Mouse (Mus musculus): Measurements from ENCODE around the gene Islr. TPM values are rescaled to one million over a fixed set of nuclear protein-coding genes. Genes with fewer than 3 reads are reported as not detected.

Islr gene
- polyA plus RNA-seq, 1 experiment: 5.6 TPM

DNA sequence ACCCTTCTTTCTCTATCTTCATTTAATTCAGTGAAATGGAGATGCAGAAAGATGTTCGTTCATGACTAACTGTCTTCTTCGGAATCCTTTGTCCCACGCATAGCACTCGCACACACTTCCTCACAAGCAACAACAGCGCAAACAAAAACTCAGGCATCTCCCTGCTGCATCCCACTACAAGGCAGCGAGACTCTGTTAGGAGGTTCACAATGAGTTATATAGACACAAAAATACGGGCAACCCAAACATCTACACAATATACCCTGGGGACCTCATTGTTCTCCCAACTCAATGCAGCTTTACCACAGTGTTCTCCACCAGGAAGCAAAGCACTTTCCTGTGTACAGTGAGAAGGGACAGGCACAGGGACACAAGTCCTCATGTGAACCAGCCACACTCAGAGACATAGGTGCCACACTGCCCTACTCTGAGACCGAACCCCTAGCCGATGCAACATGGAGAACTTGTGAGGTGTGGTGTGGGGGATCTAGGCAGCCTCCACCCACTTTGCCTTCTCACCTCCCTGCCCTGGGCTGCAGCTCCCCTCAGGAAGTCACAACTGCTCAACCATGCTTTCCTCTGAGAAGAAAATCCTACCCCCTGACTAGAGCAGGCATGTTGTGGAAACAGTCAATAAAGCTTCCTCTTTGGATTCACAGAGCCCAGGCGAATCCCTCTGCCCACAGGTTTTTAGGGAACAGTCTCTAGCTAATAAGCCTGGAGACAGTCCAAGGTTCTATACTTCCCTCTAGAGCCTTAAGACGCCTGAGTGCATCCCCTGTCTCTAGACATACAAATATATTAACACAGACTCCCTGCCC is 3.6 kb downstream of the Islr start:
- peaks cover 4% of the 10 kb centered on the region for H3K27me3 ChIP-seq (ENCODE audit: control insufficient read depth, insufficient read depth, low read length)
- H3K4me1 ChIP-seq (ENCODE audit: control insufficient read depth, insufficient read depth, low read length): peaks cover 29% of the 10 kb centered on the region
- no peaks in the 10 kb centered on the region for H3K36me3 ChIP-seq (ENCODE audit: control insufficient read depth, insufficient read depth, low read length)
- TF ChIP-seq CTCF (IDR thresholded peaks at IDR 0.05; ENCODE audit: control insufficient read depth, insufficient read depth, insufficient replicate concordance, low read depth, low read length): no peak
- TF ChIP-seq POLR2A (IDR thresholded peaks at IDR 0.05; ENCODE audit: control insufficient read depth, low read depth, low read length): no peak
- H3K27ac ChIP-seq (ENCODE audit: control insufficient read depth, insufficient read depth, low read depth, low read length): no peak overlapping the region; the same call in 1 of the 2 replicates
- H3K4me3 ChIP-seq (ENCODE audit: control insufficient read depth, low read depth, low read length): no peak overlapping the region

DNA sequence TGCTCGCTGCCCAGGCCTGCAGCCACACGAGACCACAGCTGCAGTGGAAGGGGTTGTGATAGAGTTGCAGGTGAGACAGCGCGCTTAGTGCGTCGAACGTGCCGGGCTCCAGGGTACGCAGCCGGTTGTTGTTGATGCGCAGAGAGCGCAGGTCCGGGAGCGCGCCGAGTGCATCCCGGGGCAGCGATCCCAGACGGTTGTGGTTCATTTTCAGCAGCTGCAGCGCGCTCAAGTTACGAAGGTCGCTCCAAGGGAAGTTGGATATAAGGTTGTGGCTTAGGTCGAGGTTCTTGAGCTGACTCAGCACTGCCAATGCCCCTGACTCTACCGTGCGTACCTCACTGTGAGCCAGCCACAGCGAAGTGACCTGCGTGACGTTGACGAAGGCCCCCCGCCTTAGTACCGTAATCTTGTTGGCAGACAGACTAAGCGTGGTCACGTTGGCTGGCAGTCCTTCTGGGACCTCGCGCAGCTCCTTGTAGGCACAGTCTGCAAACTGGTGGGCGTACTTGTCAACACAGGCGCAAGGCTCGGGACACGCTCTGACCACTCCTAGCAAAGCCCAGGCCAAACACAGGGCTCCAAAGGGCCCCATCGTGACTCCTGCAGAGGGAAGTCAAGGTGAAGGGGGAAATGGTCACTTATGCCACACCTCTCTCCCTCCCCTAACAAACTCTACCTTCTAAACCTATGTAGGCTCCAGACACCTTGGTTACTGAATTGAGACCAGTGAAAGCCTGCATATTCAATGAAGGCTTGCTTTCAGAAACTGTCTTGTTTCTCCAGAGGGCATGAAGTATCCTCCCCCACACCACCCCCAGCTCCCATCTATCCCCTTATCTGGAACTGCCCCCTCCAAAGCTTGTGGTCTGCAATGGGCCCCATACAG is 4.5 kb downstream of the Islr start:
- Histone ChIP-seq H3K4me1 (ENCODE audit: control insufficient read depth, insufficient read depth, low read length) (peaks cover 26% of the 10 kb centered on the region), H3K36me3 (ENCODE audit: control insufficient read depth, insufficient read depth, low read length) (no peaks in the 10 kb centered on the region), H3K27ac (ENCODE audit: control insufficient read depth, insufficient read depth, low read depth, low read length) (no peak overlapping the region), H3K4me3 (ENCODE audit: control insufficient read depth, low read depth, low read length) (no peak overlapping the region; the same call in 1 of the 2 replicates), H3K27me3 (ENCODE audit: control insufficient read depth, insufficient read depth, low read length) (peaks cover 4% of the 10 kb centered on the region)
- TF ChIP-seq POLR2A (IDR thresholded peaks at IDR 0.05; ENCODE audit: control insufficient read depth, low read depth, low read length): no peak
- no peak for TF ChIP-seq CTCF (IDR thresholded peaks at IDR 0.05; ENCODE audit: control insufficient read depth, insufficient read depth, insufficient replicate concordance, low read depth, low read length)

DNA sequence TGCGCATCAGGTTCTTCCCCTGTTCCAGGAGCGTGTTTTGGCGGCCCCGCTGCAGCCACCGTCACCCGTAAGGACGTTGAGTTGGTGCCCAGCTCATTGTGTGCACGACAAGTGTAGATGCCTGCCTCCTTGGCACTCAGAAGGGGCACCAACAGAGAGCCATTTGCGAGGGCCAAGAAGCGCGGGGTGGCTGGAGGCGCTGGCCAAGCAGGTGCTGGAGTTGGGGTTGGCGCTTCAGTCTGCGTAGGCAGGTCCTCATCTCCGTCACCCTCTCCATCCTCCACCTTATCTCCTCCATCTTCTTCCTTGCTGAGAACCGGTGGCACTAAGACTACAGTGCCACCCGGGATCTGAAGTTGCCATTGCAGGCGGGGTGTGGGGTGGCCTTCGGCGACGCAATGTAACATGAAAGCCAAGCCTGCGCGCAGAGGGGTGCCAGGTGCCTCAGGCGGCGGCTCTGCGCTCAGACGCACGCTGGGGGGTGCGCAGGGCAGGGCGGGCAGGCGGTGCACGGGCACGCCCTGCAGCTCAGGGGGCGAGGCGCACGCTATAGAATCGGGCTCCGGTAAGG is 5.2 kb downstream of the Islr start:
- H3K27me3 ChIP-seq (ENCODE audit: control insufficient read depth, insufficient read depth, low read length): peaks cover 4% of the 10 kb centered on the region
- TF ChIP-seq POLR2A (IDR thresholded peaks at IDR 0.05; ENCODE audit: control insufficient read depth, low read depth, low read length): 0 out of 2 replicates have a peak, but pooled peaks have one; percentile 13
- TF ChIP-seq CTCF (IDR thresholded peaks at IDR 0.05; ENCODE audit: control insufficient read depth, insufficient read depth, insufficient replicate concordance, low read depth, low read length): no peak

DNA sequence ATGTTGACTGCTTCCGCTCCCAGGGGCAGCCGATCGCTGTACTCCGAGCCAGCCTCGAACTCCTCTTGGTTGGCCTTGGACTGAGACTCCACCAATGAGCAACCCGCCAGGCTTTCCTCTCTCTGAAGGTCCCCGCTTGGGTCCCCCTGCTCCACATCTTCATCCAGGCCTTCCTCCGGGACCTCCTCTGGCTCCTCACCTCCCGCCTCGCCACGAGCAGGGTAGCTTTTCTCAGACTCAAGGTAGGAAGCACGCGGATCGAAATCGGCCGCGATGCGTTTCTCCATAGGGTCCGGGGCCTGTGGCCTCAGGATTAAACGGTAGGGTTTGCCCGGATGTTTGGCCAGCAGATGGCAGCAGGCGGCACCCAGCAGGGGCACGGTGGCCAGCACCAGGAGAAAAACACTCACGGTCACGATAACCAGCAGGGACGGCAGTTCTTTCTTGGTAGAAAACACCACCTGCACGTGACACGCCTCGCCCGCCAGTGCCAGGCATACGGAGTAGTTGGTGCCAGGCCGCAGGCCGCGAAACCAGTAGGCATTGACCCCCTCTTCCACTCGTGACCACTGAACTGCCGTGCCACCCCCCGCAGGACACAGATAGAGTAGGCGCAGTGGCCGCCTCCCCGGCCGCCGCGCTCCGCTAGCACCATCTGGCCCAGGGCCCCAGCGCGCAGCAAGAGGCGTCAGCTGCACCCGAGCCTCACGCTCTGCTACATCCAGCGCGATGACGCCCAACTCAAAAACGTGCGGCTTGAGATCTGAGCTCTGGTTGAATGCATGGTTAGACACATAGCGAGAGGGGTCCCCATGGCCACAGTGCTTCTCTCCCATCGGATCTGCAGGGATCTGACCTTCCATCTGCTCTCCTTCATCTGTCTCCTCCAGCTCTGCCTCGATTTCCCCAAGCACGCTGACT is 6.1 kb downstream of the Islr start:
- Histone ChIP-seq H3K4me1 (ENCODE audit: control insufficient read depth, insufficient read depth, low read length) (peaks cover 20% of the 10 kb centered on the region), H3K27ac (ENCODE audit: control insufficient read depth, insufficient read depth, low read depth, low read length) (0 out of 2 replicates have a peak overlapping the region, but pooled peaks have one; percentile 15)

More for the DNA sequence above, 5.2 kb downstream of the Islr start:
- no peaks in the 10 kb centered on the region for H3K36me3 ChIP-seq (ENCODE audit: control insufficient read depth, insufficient read depth, low read length)
- H3K4me3 ChIP-seq (ENCODE audit: control insufficient read depth, low read depth, low read length): no peak overlapping the region; the same call in 1 of the 2 replicates
- no peak overlapping the region for H3K27ac ChIP-seq (ENCODE audit: control insufficient read depth, insufficient read depth, low read depth, low read length)
- H3K4me1 ChIP-seq (ENCODE audit: control insufficient read depth, insufficient read depth, low read length): peaks cover 25% of the 10 kb centered on the region

DNA sequence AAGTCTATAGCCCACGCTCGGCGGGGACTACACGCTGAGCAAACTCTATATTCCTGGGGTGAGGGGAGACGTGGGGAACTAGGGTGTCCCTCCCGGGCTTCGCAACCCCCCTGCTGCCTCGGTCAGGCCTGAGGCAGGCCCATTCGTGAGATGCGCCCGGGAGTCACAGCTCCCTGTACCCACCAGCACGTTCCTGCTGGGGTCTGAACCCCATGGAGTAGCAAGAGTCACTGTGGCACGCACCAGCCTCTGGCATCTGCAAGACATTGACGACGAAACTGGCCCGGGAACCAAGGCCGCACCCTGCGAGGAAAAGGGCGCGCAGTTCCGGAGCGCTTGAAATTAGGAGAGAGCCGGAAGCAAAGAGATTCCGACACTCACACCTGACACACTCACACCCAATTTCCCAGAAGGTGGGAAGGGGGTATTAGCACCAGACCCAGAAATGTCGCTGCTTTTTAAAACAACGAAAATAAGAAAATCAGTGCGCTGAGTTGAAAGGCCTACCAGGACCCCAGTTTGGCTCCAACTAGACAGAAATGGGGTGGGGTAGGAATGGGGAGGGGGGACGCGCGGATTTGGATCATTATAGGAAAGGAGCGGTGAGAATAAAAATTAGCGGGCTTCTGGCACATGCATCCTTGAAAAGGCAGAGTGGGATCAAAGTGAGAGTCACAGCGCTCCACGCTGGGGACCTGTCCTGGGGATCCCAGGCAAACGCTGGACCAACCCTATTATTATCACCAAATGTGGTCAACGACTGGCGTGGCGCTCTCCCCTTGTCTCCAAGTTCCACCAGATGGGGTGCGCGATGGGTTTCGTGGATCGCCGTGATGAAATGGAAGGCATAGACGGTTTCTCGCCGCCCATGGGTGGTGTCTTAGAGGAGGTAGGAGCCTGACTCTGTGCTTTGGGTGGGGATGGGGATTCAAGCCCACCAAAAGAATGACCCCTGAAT is 7.2 kb downstream of the Islr start:
- Histone ChIP-seq H3K27ac (ENCODE audit: control insufficient read depth, insufficient read depth, low read depth, low read length) (peak overlapping the region; percentile 40), H3K4me1 (ENCODE audit: control insufficient read depth, insufficient read depth, low read length) (peaks cover 16% of the 10 kb centered on the region), H3K4me3 (ENCODE audit: control insufficient read depth, low read depth, low read length) (peak overlapping the region; percentile 12), H3K36me3 (ENCODE audit: control insufficient read depth, insufficient read depth, low read length) (no peaks in the 10 kb centered on the region), H3K27me3 (ENCODE audit: control insufficient read depth, insufficient read depth, low read length) (no peaks in the 10 kb centered on the region)
- TF ChIP-seq POLR2A (IDR thresholded peaks at IDR 0.05; ENCODE audit: control insufficient read depth, low read depth, low read length) (0 out of 2 replicates have a peak, but pooled peaks have one; percentile 16), CTCF (IDR thresholded peaks at IDR 0.05; ENCODE audit: control insufficient read depth, insufficient read depth, insufficient replicate concordance, low read depth, low read length) (no peak)

More for the DNA sequence above, 6.1 kb downstream of the Islr start:
- Histone ChIP-seq H3K4me3 (ENCODE audit: control insufficient read depth, low read depth, low read length) (no peak overlapping the region; the same call in 1 of the 2 replicates), H3K27me3 (ENCODE audit: control insufficient read depth, insufficient read depth, low read length) (peaks cover under 1% of the 10 kb centered on the region; the same call in 1 of the 2 replicates), H3K36me3 (ENCODE audit: control insufficient read depth, insufficient read depth, low read length) (no peaks in the 10 kb centered on the region)
- TF ChIP-seq POLR2A (IDR thresholded peaks at IDR 0.05; ENCODE audit: control insufficient read depth, low read depth, low read length) (no peak; the same call in 1 of the 2 replicates), CTCF (IDR thresholded peaks at IDR 0.05; ENCODE audit: control insufficient read depth, insufficient read depth, insufficient replicate concordance, low read depth, low read length) (peak; percentile 41; the same call in 1 of the 2 replicates)
